Mouse (Mus musculus): ENCODE measurements around the gene Mroh2a. TPM values are rescaled to one million over a fixed set of nuclear protein-coding genes. Genes with fewer than 3 reads are reported as not detected.

Gene Mroh2a
- total and polyA plus RNA-seq, 2 experiments: 0.82 to 1.0 TPM

GRCm38 (mm10) chr1:88304261-88304985 lies 77.6 kb downstream of the Mroh2a start:
- DNase-seq (ENCODE audit: extremely low read depth, low read depth, low spot score): peak; percentile 9
- H3K36me3 ChIP-seq (ENCODE audit: control insufficient read depth, insufficient read depth, low read length): no peaks in the 10 kb centered on the region
- H3K79me2 ChIP-seq (ENCODE audit: control insufficient read depth, insufficient read depth, low read length): no peaks in the 10 kb centered on the region
- no peak for TF ChIP-seq POLR2A (IDR thresholded peaks at IDR 0.05; ENCODE audit: extremely low read depth, insufficient read depth, low read length)
- TF ChIP-seq CTCF (IDR thresholded peaks at IDR 0.05; ENCODE audit: low read depth, low read length): no peak
- no peak overlapping the region for H3K4me3 ChIP-seq (ENCODE audit: insufficient read depth, low read depth, low read length)
- H3K9ac ChIP-seq (ENCODE audit: low read depth, low read length): no peak overlapping the region
- H3K27ac ChIP-seq (replicated peaks; ENCODE audit: insufficient read depth, low read depth, low read length): no peak overlapping the region
- 57% methylated on average over 8 of the region's 8 CpGs for whole genome bisulfite sequencing
- no peaks in the 10 kb centered on the region for H3K27me3 ChIP-seq (ENCODE audit: control insufficient read depth, insufficient read depth, low read length)
- H3K4me1 ChIP-seq (ENCODE audit: control insufficient read depth, insufficient read depth, low read length): no peaks in the 10 kb centered on the region

GRCm38 (mm10) chr1:88305018-88305795 lies 78.4 kb downstream of the Mroh2a start:
- Histone ChIP-seq H3K9ac (ENCODE audit: low read depth, low read length) (no peak overlapping the region), H3K4me3 (ENCODE audit: insufficient read depth, low read depth, low read length) (no peak overlapping the region), H3K4me1 (ENCODE audit: control insufficient read depth, insufficient read depth, low read length) (no peaks in the 10 kb centered on the region), H3K36me3 (ENCODE audit: control insufficient read depth, insufficient read depth, low read length) (no peaks in the 10 kb centered on the region), H3K79me2 (ENCODE audit: control insufficient read depth, insufficient read depth, low read length) (no peaks in the 10 kb centered on the region), H3K27ac (replicated peaks; ENCODE audit: insufficient read depth, low read depth, low read length) (no peak overlapping the region), H3K27me3 (ENCODE audit: control insufficient read depth, insufficient read depth, low read length) (no peaks in the 10 kb centered on the region)
- TF ChIP-seq CTCF (IDR thresholded peaks at IDR 0.05; ENCODE audit: low read depth, low read length): no peak
- no peak for TF ChIP-seq POLR2A (IDR thresholded peaks at IDR 0.05; ENCODE audit: extremely low read depth, insufficient read depth, low read length)
- DNase-seq (ENCODE audit: extremely low read depth, low read depth, low spot score): peak; percentile 7
- 37% methylated on average over 6 of the region's 6 CpGs for WGBS

- H3K4me1 ChIP-seq (ENCODE audit: control insufficient read depth, insufficient read depth, low read length): no peaks in the 10 kb centered on the region
- no peak overlapping the region for H3K27ac ChIP-seq (replicated peaks; ENCODE audit: insufficient read depth, low read depth, low read length)
- no peak overlapping the region for H3K4me3 ChIP-seq (ENCODE audit: insufficient read depth, low read depth, low read length)
- DNase-seq (ENCODE audit: extremely low read depth, low read depth, low spot score): peak; percentile 5
- no peaks in the 10 kb centered on the region for H3K79me2 ChIP-seq (ENCODE audit: control insufficient read depth, insufficient read depth, low read length)
- H3K36me3 ChIP-seq (ENCODE audit: control insufficient read depth, insufficient read depth, low read length): no peaks in the 10 kb centered on the region
- no peak for TF ChIP-seq CTCF (IDR thresholded peaks at IDR 0.05; ENCODE audit: low read depth, low read length)
- no peak for TF ChIP-seq POLR2A (IDR thresholded peaks at IDR 0.05; ENCODE audit: extremely low read depth, insufficient read depth, low read length)
- H3K27me3 ChIP-seq (ENCODE audit: control insufficient read depth, insufficient read depth, low read length): no peaks in the 10 kb centered on the region
- H3K9ac ChIP-seq (ENCODE audit: low read depth, low read length): no peak overlapping the region
- 66% methylated on average over 1 of the region's 1 CpGs for WGBS
Measured at GRCm38 (mm10) chr1:88306543-88306942, 79.8 kb downstream of the Mroh2a start.

- H3K27ac ChIP-seq (replicated peaks; ENCODE audit: insufficient read depth, low read depth, low read length): no peak overlapping the region
- no peaks in the 10 kb centered on the region for H3K27me3 ChIP-seq (ENCODE audit: control insufficient read depth, insufficient read depth, low read length)
- H3K4me1 ChIP-seq (ENCODE audit: control insufficient read depth, insufficient read depth, low read length): no peaks in the 10 kb centered on the region
- no peak for TF ChIP-seq CTCF (IDR thresholded peaks at IDR 0.05; ENCODE audit: low read depth, low read length)
- no peak overlapping the region for H3K4me3 ChIP-seq (ENCODE audit: insufficient read depth, low read depth, low read length)
- H3K9ac ChIP-seq (ENCODE audit: low read depth, low read length): no peak overlapping the region
- 63% methylated on average over 12 of the region's 12 CpGs for WGBS
- DNase-seq (ENCODE audit: extremely low read depth, low read depth, low spot score): peak; percentile 9
- no peaks in the 10 kb centered on the region for H3K79me2 ChIP-seq (ENCODE audit: control insufficient read depth, insufficient read depth, low read length)
- H3K36me3 ChIP-seq (ENCODE audit: control insufficient read depth, insufficient read depth, low read length): no peaks in the 10 kb centered on the region
Measured at GRCm38 (mm10) chr1:88307180-88307579, 80.4 kb downstream of the Mroh2a start.

GRCm38 (mm10) chr1:88309020-88309419 lies 82.2 kb downstream of the Mroh2a start:
- no peak for TF ChIP-seq POLR2A (IDR thresholded peaks at IDR 0.05; ENCODE audit: extremely low read depth, insufficient read depth, low read length)
- TF ChIP-seq CTCF (IDR thresholded peaks at IDR 0.05; ENCODE audit: low read depth, low read length): no peak
- no peaks in the 10 kb centered on the region for H3K4me1 ChIP-seq (ENCODE audit: control insufficient read depth, insufficient read depth, low read length)
- H3K4me3 ChIP-seq (ENCODE audit: insufficient read depth, low read depth, low read length): no peak overlapping the region
- peak; percentile 6 for DNase-seq (ENCODE audit: extremely low read depth, low read depth, low spot score)
- 40% methylated on average over 2 of the region's 2 CpGs for WGBS
- H3K36me3 ChIP-seq (ENCODE audit: control insufficient read depth, insufficient read depth, low read length): no peaks in the 10 kb centered on the region
- H3K9ac ChIP-seq (ENCODE audit: low read depth, low read length): no peak overlapping the region
- no peaks in the 10 kb centered on the region for H3K79me2 ChIP-seq (ENCODE audit: control insufficient read depth, insufficient read depth, low read length)
- H3K27ac ChIP-seq (replicated peaks; ENCODE audit: insufficient read depth, low read depth, low read length): no peak overlapping the region
- H3K27me3 ChIP-seq (ENCODE audit: control insufficient read depth, insufficient read depth, low read length): no peaks in the 10 kb centered on the region

GRCm38 (mm10) chr1:88309905-88310304 lies 83.1 kb downstream of the Mroh2a start:
- no peak for TF ChIP-seq CTCF (IDR thresholded peaks at IDR 0.05; ENCODE audit: low read depth, low read length)
- no peaks in the 10 kb centered on the region for H3K36me3 ChIP-seq (ENCODE audit: control insufficient read depth, insufficient read depth, low read length)
- WGBS: 48% methylated on average over 3 of the region's 3 CpGs
- DNase-seq (ENCODE audit: extremely low read depth, low read depth, low spot score): peak; percentile 8
- H3K79me2 ChIP-seq (ENCODE audit: control insufficient read depth, insufficient read depth, low read length): no peaks in the 10 kb centered on the region
- H3K27me3 ChIP-seq (ENCODE audit: control insufficient read depth, insufficient read depth, low read length): no peaks in the 10 kb centered on the region
- no peak overlapping the region for H3K9ac ChIP-seq (ENCODE audit: low read depth, low read length)
- H3K4me1 ChIP-seq (ENCODE audit: control insufficient read depth, insufficient read depth, low read length): no peaks in the 10 kb centered on the region
- H3K27ac ChIP-seq (replicated peaks; ENCODE audit: insufficient read depth, low read depth, low read length): no peak overlapping the region
- no peak overlapping the region for H3K4me3 ChIP-seq (ENCODE audit: insufficient read depth, low read depth, low read length)

Measured in liver, adult 2 months (tissue).